Comparison of ENCODE assay signal across 8 mouse cellular contexts in the genomic region with DNA sequence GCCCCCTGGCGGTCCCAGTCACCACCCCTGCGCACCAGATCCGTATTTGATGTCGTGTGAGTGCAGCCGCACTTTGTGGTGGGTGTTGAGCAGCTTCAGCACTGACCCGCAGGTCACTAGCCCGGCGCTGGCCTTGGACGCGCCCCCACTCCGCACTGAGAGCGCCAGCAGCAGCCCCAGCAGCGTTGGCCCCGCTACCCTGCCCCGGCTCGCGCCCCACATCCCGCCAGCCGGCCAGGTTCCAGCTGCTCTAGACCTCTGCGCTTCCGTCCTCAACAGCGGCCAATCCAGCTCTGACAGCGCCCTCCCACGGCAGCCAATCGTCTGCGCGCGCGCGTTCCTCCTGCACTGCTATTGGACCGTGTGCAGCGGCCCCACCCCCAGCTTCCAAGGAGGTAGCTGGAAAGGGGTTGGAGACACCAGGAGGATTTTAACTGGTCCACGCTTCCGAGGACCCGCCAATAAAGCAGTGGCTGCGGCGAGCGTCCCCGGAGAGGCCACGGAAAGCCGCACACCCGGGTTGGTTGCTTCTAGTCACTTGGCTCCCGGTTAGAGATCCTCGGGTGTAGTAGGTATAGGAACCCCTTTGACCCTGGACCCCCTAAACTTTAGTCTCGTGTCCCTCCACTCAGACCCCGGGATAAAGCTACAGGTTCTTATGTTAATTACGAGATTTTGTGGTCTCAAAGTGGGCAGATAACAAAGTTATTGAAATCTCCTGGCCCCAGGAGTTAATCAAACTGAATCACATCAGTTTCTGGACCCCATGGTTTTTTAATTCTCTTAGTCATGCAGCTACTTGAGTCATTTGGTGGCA. TPM values are rescaled to one million over a fixed set of nuclear protein-coding genes. Genes with fewer than 3 reads are reported as not detected.
DNase-seq lines count a peak whose midpoint lies in the region; ATAC-seq and TF ChIP-seq lines count a peak whose summit lies in the region.

TSS of gene Sdf2l1 (minus strand) at position 295 of the 817 bp plus-strand sequence.

- H3K4me1 ChIP-seq in bone marrow, adult 2 months (ENCODE audit: control insufficient read depth, insufficient read depth, low read length) = peaks cover 2% of the 10 kb centered on the region; the same call in 1 of the 2 replicates
- H3K4me1 ChIP-seq in embryonic facial prominence, embryonic 15.5 days = peaks cover 16% of the 10 kb centered on the region
- H3K4me1 ChIP-seq in kidney, embryonic 14.5 days (ENCODE audit: control insufficient read depth, insufficient read depth, low read length) = no peaks in the 10 kb centered on the region; the same call in 1 of the 2 replicates
- peaks cover 12% of the 10 kb centered on the region for H3K4me1 ChIP-seq in limb, embryonic 15.5 days

- TF ChIP-seq CTCF in bone marrow, adult 2 months (IDR thresholded peaks at IDR 0.05; ENCODE audit: control insufficient read depth, insufficient read depth, low read length) = peak; percentile 16; the same call in 1 of the 2 replicates

- H3K36me3 ChIP-seq in embryonic facial prominence, embryonic 15.5 days = no peaks in the 10 kb centered on the region; the same call in 1 of the 2 replicates
- no peaks in the 10 kb centered on the region for H3K36me3 ChIP-seq in kidney, embryonic 14.5 days (ENCODE audit: control insufficient read depth, insufficient read depth, low read length)
- H3K36me3 ChIP-seq in limb, embryonic 15.5 days = no peaks in the 10 kb centered on the region

- H3K27ac ChIP-seq in bone marrow, adult 2 months (ENCODE audit: control insufficient read depth, insufficient read depth, low read depth, low read length, poor library complexity) = peak within 1 kb of the TSS; percentile 14; the same call in 1 of the 2 replicates
- peak within 1 kb of the TSS; percentile 68 for H3K27ac ChIP-seq in embryonic facial prominence, embryonic 15.5 days (replicated peaks)
- H3K27ac ChIP-seq in kidney, embryonic 14.5 days (ENCODE audit: low read depth, low read length) = peak within 1 kb of the TSS; percentile 47; the same call in 1 of the 2 replicates
- H3K27ac ChIP-seq in limb, embryonic 15.5 days = peak within 1 kb of the TSS; percentile 35

- peak; percentile 97 for DNase-seq in 416B (ENCODE audit: low read depth)
- peak; percentile 95 to 96 for DNase-seq in heart, adult 9 months (ENCODE audit: low spot score in 2 of 2)
- peak; percentile 93 for DNase-seq in monocyte, adult 2 months (ENCODE audit: low read depth in 1 of 2, low spot score in 2 of 2)
- peak; percentile 92 to 93 for DNase-seq in spleen, postnatal 36 days (ENCODE audit: low spot score in 2 of 2)

- H3K4me2 ChIP-seq in embryonic facial prominence, embryonic 15.5 days (replicated peaks) = peak within 1 kb of the TSS; percentile 91
- peak within 1 kb of the TSS; percentile 93 for H3K4me2 ChIP-seq in kidney, embryonic 14.5 days (replicated peaks; ENCODE audit: low read depth, low read length)
- peak within 1 kb of the TSS; percentile 95 for H3K4me2 ChIP-seq in limb, embryonic 15.5 days

- ATAC-seq in embryonic facial prominence, embryonic 15.5 days (ENCODE audit: insufficient number of reproducible peaks, low FRiP score, low TSS enrichment, low read depth) = peak; percentile 98
- ATAC-seq in kidney, embryonic 14.5 days (ENCODE audit: low FRiP score, low TSS enrichment) = peak; percentile 98
- peak; percentile 99 for ATAC-seq in limb, embryonic 15.5 days (ENCODE audit: insufficient number of reproducible peaks, low FRiP score, low TSS enrichment, low read depth)

- peak within 1 kb of the TSS; percentile 53 for H3K9ac ChIP-seq in embryonic facial prominence, embryonic 15.5 days
- H3K9ac ChIP-seq in kidney, embryonic 14.5 days (ENCODE audit: low read depth, low read length) = peak within 1 kb of the TSS; percentile 77
- H3K9ac ChIP-seq in limb, embryonic 15.5 days = peak within 1 kb of the TSS; percentile 69

- H3K4me3 ChIP-seq in bone marrow, adult 2 months (replicated peaks; ENCODE audit: control insufficient read depth, low read depth, low read length) = peak within 1 kb of the TSS; percentile 86
- peak within 1 kb of the TSS; percentile 89 for H3K4me3 ChIP-seq in embryonic facial prominence, embryonic 15.5 days (replicated peaks)
- H3K4me3 ChIP-seq in kidney, embryonic 14.5 days (ENCODE audit: low read length) = peak within 1 kb of the TSS; percentile 73
- peak within 1 kb of the TSS; percentile 80 for H3K4me3 ChIP-seq in limb, embryonic 15.5 days

- under 1% methylated on average over 47 of the region's 47 CpGs for WGBS in bone marrow, adult 2 months
- WGBS in embryonic facial prominence, embryonic 15.5 days = under 1% methylated on average over 47 of the region's 47 CpGs
- WGBS in kidney, embryonic 14.5 days = under 1% methylated on average over 46 of the region's 47 CpGs
- under 1% methylated on average over 47 of the region's 47 CpGs for WGBS in limb, embryonic 15.5 days

- H3K9me3 ChIP-seq in embryonic facial prominence, embryonic 15.5 days (replicated peaks) = no peaks in the 10 kb centered on the region
- H3K9me3 ChIP-seq in kidney, embryonic 14.5 days (ENCODE audit: control insufficient read depth, low read length) = no peaks in the 10 kb centered on the region
- H3K9me3 ChIP-seq in limb, embryonic 15.5 days = no peaks in the 10 kb centered on the region

- H3K27me3 ChIP-seq in embryonic facial prominence, embryonic 15.5 days = no peaks in the 10 kb centered on the region
- no peaks in the 10 kb centered on the region for H3K27me3 ChIP-seq in kidney, embryonic 14.5 days (ENCODE audit: control insufficient read depth, insufficient read depth, low read length)
- no peaks in the 10 kb centered on the region for H3K27me3 ChIP-seq in limb, embryonic 15.5 days

- peak; percentile 77 for TF ChIP-seq POLR2A in bone marrow, adult 2 months (IDR thresholded peaks at IDR 0.05; ENCODE audit: borderline replicate concordance, control insufficient read depth, low read depth, low read length)

RNA-seq across cellular contexts. Expression of gene Sdf2l1, which starts in this region (rescaled TPM):
- 10.8 and 28.0 TPM in 2 replicates for polyA plus RNA-seq in bone marrow, adult 2 months (2011; ENCODE audit: insufficient read depth, insufficient read length, low replicate concordance, missing spikeins)
- polyA plus RNA-seq in embryonic facial prominence, embryonic 15.5 days (2015; fragmentation: Nextera tagmentation; extraction: Ambion mirVana) = 69.5 and 70.2 TPM in 2 replicates
- polyA plus RNA-seq in kidney, embryonic 14.5 days (2014; fragmentation: Nextera tagmentation; extraction: Ambion mirVana) = 55.3 and 66.5 TPM in 2 replicates
- polyA plus RNA-seq in limb, embryonic 15.5 days (2015; fragmentation: Nextera tagmentation; extraction: Ambion mirVana) = 66.9 and 70.1 TPM in 2 replicates

Comparison
In these comparisons a context has a peak if more than half of its experiments do, and no peak if none do; other contexts are left out.
1. Peak in every context shown above with its lines: DNase-seq, ATAC-seq, H3K4me3 ChIP-seq and H3K27ac ChIP-seq.
2. H3K27ac ChIP-seq: peak in every context shown above with its lines; median percentile 68 in embryonic facial prominence, embryonic 15.5 days; 47 in kidney, embryonic 14.5 days; 35 in limb, embryonic 15.5 days; 14 in bone marrow, adult 2 months.